32 mouse cellular contexts compared by ENCODE assay signal in the genomic region with DNA sequence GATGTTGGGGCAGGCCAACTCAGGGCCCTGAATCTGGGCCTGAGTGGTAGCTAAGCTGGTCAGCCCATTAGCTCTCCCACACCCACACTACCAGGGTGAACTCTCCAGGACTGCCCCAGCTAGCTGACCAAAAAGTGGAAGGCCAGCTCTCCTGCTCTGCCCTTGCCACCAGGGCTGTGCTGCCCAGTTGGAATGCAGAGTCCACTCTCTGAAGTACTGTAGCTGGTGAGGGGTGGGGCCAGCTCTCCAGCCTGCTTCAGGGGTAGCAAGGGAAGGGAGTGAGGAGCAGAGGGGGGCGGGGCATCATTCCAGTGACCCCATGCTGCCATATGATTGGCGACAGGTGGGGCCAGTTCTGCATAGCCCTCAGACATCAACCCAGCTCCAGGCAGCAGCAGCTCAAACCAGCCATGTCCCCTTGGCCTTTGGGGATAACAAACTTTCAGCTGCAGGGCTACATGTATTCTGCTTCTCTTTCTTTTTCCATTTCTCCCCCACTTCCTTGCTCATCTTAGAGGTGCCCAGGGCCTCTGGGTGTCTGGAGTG. TPM values are rescaled to one million over a fixed set of nuclear protein-coding genes. Genes with fewer than 3 reads are reported as not detected.
A peak's percentile ranks its signal among the peaks of the same experiment; 100 is the strongest.
DNase-seq lines count a peak whose midpoint lies in the region; ATAC-seq and TF ChIP-seq lines count a peak whose summit lies in the region.
"Had no signal": no experiment of that assay in that cellular context is flagged by ENCODE, and none has a peak within 500 bp of the region (broad histone marks: within the 10 kb centered on the region; RNA-seq: fewer than 3 reads in every experiment).

No protein-coding gene starts in this region.

- H3K4me2 ChIP-seq in kidney, embryonic 15.5 days, result no peak overlapping the region
- H3K4me2 ChIP-seq in stomach, embryonic 14.5 days (replicated peaks; ENCODE audit: low read depth, low read length), result no peak overlapping the region
- no peak overlapping the region for H3K4me2 ChIP-seq in stomach, postnatal 0 days (replicated peaks; ENCODE audit: low read depth)
- H3K4me2 ChIP-seq: forebrain, embryonic 15.5 days; heart, embryonic 12.5 days; hindbrain, embryonic 12.5 days; limb, embryonic 12.5 days; liver, embryonic 12.5 days; midbrain, embryonic 11.5 days had no signal

- H3K9me3 ChIP-seq in kidney, embryonic 15.5 days (replicated peaks), result no peaks in the 10 kb centered on the region
- H3K9me3 ChIP-seq in stomach, embryonic 14.5 days (ENCODE audit: control insufficient read depth, low read depth, low read length), result no peaks in the 10 kb centered on the region
- H3K9me3 ChIP-seq in stomach, postnatal 0 days (ENCODE audit: control insufficient read depth, low read length), result no peaks in the 10 kb centered on the region
- H3K9me3 ChIP-seq in limb, embryonic 10.5 days (replicated peaks), result no peaks in the 10 kb centered on the region
- H3K9me3 ChIP-seq: forebrain, embryonic 15.5 days; heart, embryonic 12.5 days; hindbrain, embryonic 12.5 days; limb, embryonic 12.5 days; liver, embryonic 12.5 days had no signal

- H3K4me1 ChIP-seq in kidney, embryonic 15.5 days, result no peaks in the 10 kb centered on the region
- H3K4me1 ChIP-seq in stomach, embryonic 14.5 days (ENCODE audit: control insufficient read depth, insufficient read depth, low read length), result no peaks in the 10 kb centered on the region
- H3K4me1 ChIP-seq in stomach, postnatal 0 days (replicated peaks; ENCODE audit: control insufficient read depth, insufficient read depth), result no peaks in the 10 kb centered on the region
- H3K4me1 ChIP-seq in limb, embryonic 10.5 days, result peaks cover 13% of the 10 kb centered on the region
- H3K4me1 ChIP-seq: forebrain, embryonic 15.5 days; heart, embryonic 12.5 days; hindbrain, embryonic 12.5 days; liver, embryonic 12.5 days had no signal

- H3K27me3 ChIP-seq in kidney, embryonic 15.5 days, result 0 out of 2 replicates have a peak, but pooled peaks cover 3% of the 10 kb centered on the region
- H3K27me3 ChIP-seq in stomach, embryonic 14.5 days (ENCODE audit: control insufficient read depth, insufficient read depth, low read length), result no peaks in the 10 kb centered on the region
- H3K27me3 ChIP-seq in stomach, postnatal 0 days (ENCODE audit: control insufficient read depth, insufficient read depth, low read length), result no peaks in the 10 kb centered on the region
- H3K27me3 ChIP-seq in limb, embryonic 10.5 days (ENCODE audit: low read depth, poor library complexity, severe bottlenecking), result peaks cover 8% of the 10 kb centered on the region; the same call in 1 of the 2 replicates
- H3K27me3 ChIP-seq: CH12.LX; forebrain, embryonic 15.5 days; heart, embryonic 12.5 days; hindbrain, embryonic 12.5 days had no signal

- WGBS in kidney, embryonic 15.5 days, result 43% methylated on average over 2 of the region's 2 CpGs
- 58% methylated on average over 2 of the region's 2 CpGs for WGBS in stomach, embryonic 14.5 days
- WGBS in stomach, postnatal 0 days, result 43% methylated on average over 1 of the region's 2 CpGs
- 47% methylated on average over 2 of the region's 2 CpGs for WGBS in limb, embryonic 10.5 days

- no peak for TF ChIP-seq CTCF in stomach, postnatal 0 days (IDR thresholded peaks at IDR 0.05; ENCODE audit: low read depth)

- H3K27ac ChIP-seq in kidney, embryonic 15.5 days, result no peak overlapping the region
- H3K27ac ChIP-seq in stomach, embryonic 14.5 days (ENCODE audit: low read length), result no peak overlapping the region
- no peak overlapping the region for H3K27ac ChIP-seq in stomach, postnatal 0 days (replicated peaks)
- peak overlapping the region; percentile 44; the same call in 1 of the 2 replicates for H3K27ac ChIP-seq in limb, embryonic 10.5 days
- H3K27ac ChIP-seq: forebrain, embryonic 15.5 days; hindbrain, embryonic 12.5 days; limb, embryonic 12.5 days; liver, embryonic 12.5 days had no signal

- H3K4me3 ChIP-seq in kidney, embryonic 15.5 days (replicated peaks), result no peak overlapping the region
- no peak overlapping the region for H3K4me3 ChIP-seq in stomach, embryonic 14.5 days (ENCODE audit: low read depth, low read length)
- no peak overlapping the region for H3K4me3 ChIP-seq in stomach, postnatal 0 days (ENCODE audit: low read depth, low read length)
- H3K4me3 ChIP-seq in limb, embryonic 10.5 days, result no peak overlapping the region
- H3K4me3 ChIP-seq: forebrain, embryonic 15.5 days; heart, embryonic 12.5 days; hindbrain, embryonic 12.5 days; limb, embryonic 12.5 days; liver, embryonic 12.5 days had no signal

- ATAC-seq in kidney, embryonic 15.5 days (replicated peaks; ENCODE audit: low FRiP score), result peak; percentile 52; the same call in 1 of the 2 replicates
- ATAC-seq in stomach, embryonic 14.5 days (ENCODE audit: insufficient number of reproducible peaks, insufficient read depth, low FRiP score, low read depth), result peak; percentile 42; the same call in 1 of the 2 replicates
- ATAC-seq in stomach, postnatal 0 days (ENCODE audit: low FRiP score, low TSS enrichment), result no peak
- no peak for ATAC-seq in megakaryocyte-erythroid progenitor cell, adult 5-6 weeks (replicated peaks; ENCODE audit: low FRiP score, low TSS enrichment, poor library complexity, severe bottlenecking)
- ATAC-seq: forebrain, embryonic 15.5 days; liver, embryonic 12.5 days had no signal

- no peaks in the 10 kb centered on the region for H3K36me3 ChIP-seq in kidney, embryonic 15.5 days
- H3K36me3 ChIP-seq in stomach, embryonic 14.5 days (ENCODE audit: control insufficient read depth, insufficient read depth, low read length), result no peaks in the 10 kb centered on the region
- H3K36me3 ChIP-seq in stomach, postnatal 0 days (ENCODE audit: control insufficient read depth, insufficient read depth, low read length), result no peaks in the 10 kb centered on the region
- no peaks in the 10 kb centered on the region for H3K36me3 ChIP-seq in limb, embryonic 10.5 days
- H3K36me3 ChIP-seq: forebrain, embryonic 15.5 days; heart, embryonic 12.5 days; hindbrain, embryonic 12.5 days; limb, embryonic 12.5 days; liver, embryonic 12.5 days had no signal

- no peak overlapping the region for H3K9ac ChIP-seq in kidney, embryonic 15.5 days
- H3K9ac ChIP-seq in stomach, embryonic 14.5 days (replicated peaks; ENCODE audit: low read depth, low read length), result no peak overlapping the region
- no peak overlapping the region for H3K9ac ChIP-seq in stomach, postnatal 0 days (ENCODE audit: low read length)
- H3K9ac ChIP-seq: forebrain, embryonic 15.5 days; heart, embryonic 12.5 days; hindbrain, embryonic 12.5 days; limb, embryonic 12.5 days; liver, embryonic 12.5 days had no signal

- no peak for DNase-seq in kidney, postnatal 14 days
- no peak for DNase-seq in stomach, postnatal 0 days (ENCODE audit: low spot score)
- no peak for DNase-seq in limb, embryonic 10.5 days (ENCODE audit: low spot score)
- DNase-seq in right cerebral cortex, postnatal 10 days (ENCODE audit: low spot score in 2 of 2), result no peak
- DNase-seq: adrenal gland, postnatal 10 days; cerebellum, adult 18-20 months; cerebellum, postnatal 36 days; embryo, embryonic 11 days; gastrocnemius, postnatal 10 days; kidney, adult 18-20 months; kidney, postnatal 36 days; layer of hippocampus, postnatal 36 days; lung, adult 18-20 months; right cerebral cortex, postnatal 4 days; thymus, postnatal 14 days had no signal

- no peak for TF ChIP-seq EP300 in stomach, postnatal 0 days (optimal IDR thresholded peaks at IDR 0.05)

RNA-seq across cellular contexts. Expression of gene Fam71b, which starts 13.7 kb away (rescaled TPM):
- polyA plus RNA-seq in kidney, embryonic 15.5 days (2015; fragmentation: Nextera tagmentation; extraction: Ambion mirVana), result not detected in 2 replicates
- polyA plus RNA-seq in stomach, embryonic 14.5 days (2014; fragmentation: Nextera tagmentation; extraction: Ambion mirVana), result not detected in 2 replicates
- not detected in 2 replicates for polyA plus RNA-seq in stomach, postnatal 0 days (2015; fragmentation: Nextera tagmentation; extraction: Ambion mirVana)
- not detected in 2 replicates for polyA plus RNA-seq in limb, embryonic 10.5 days (2016; fragmentation: Nextera tagmentation; extraction: Ambion mirVana)
- not detected in 2 replicates for total RNA-seq in megakaryocyte-erythroid progenitor cell, adult 5-6 weeks (2014; fragmentation: Nextera tagmentation)
- not detected in 2 replicates for total RNA-seq in megakaryocyte-erythroid progenitor cell, adult 5-6 weeks (2017)
- total RNA-seq: adrenal gland, postnatal 10 days; gastrocnemius, postnatal 10 days; granulocyte monocyte progenitor cell, adult 5-6 weeks; heart, postnatal 25 days; layer of hippocampus, adult 8-10 months; layer of hippocampus, postnatal 36 days; left cerebral cortex, postnatal 10 days; MEL; midbrain, postnatal 0 days had no signal
- polyA plus RNA-seq: embryonic facial prominence, embryonic 14.5 days; forebrain, embryonic 15.5 days; heart, embryonic 12.5 days; hindbrain, embryonic 12.5 days; limb, embryonic 12.5 days; liver, embryonic 12.5 days; midbrain, embryonic 11.5 days; midbrain, postnatal 0 days had no signal

RNA-seq across cellular contexts. Expression of gene Itk, which starts 20.8 kb away (rescaled TPM):
- 0.18 and 0.28 TPM in 2 replicates for polyA plus RNA-seq in kidney, embryonic 15.5 days (2015; fragmentation: Nextera tagmentation; extraction: Ambion mirVana)
- polyA plus RNA-seq in stomach, embryonic 14.5 days (2014; fragmentation: Nextera tagmentation; extraction: Ambion mirVana), result 0.07 and 0.22 TPM in 2 replicates
- polyA plus RNA-seq in stomach, postnatal 0 days (2015; fragmentation: Nextera tagmentation; extraction: Ambion mirVana), result 0.05 and 0.06 TPM in 2 replicates
- not detected in 2 replicates for polyA plus RNA-seq in limb, embryonic 10.5 days (2016; fragmentation: Nextera tagmentation; extraction: Ambion mirVana)
- total RNA-seq in megakaryocyte-erythroid progenitor cell, adult 5-6 weeks (2014; fragmentation: Nextera tagmentation), result 3.4 and 4.8 TPM in 2 replicates
- 1.7 and 1.8 TPM in 2 replicates for total RNA-seq in megakaryocyte-erythroid progenitor cell, adult 5-6 weeks (2017)
- total RNA-seq: MEL had no signal
- polyA plus RNA-seq: forebrain, embryonic 15.5 days; heart, embryonic 12.5 days; hindbrain, embryonic 12.5 days; limb, embryonic 12.5 days; liver, embryonic 12.5 days; midbrain, embryonic 11.5 days had no signal

RNA-seq across cellular contexts. Expression of gene Med7, which starts 26.6 kb away (rescaled TPM):
- polyA plus RNA-seq in kidney, embryonic 15.5 days (2015; fragmentation: Nextera tagmentation; extraction: Ambion mirVana), result 80.5 and 81.3 TPM in 2 replicates
- polyA plus RNA-seq in stomach, embryonic 14.5 days (2014; fragmentation: Nextera tagmentation; extraction: Ambion mirVana), result 71.4 and 75.0 TPM in 2 replicates
- 41.5 and 43.2 TPM in 2 replicates for polyA plus RNA-seq in stomach, postnatal 0 days (2015; fragmentation: Nextera tagmentation; extraction: Ambion mirVana)
- 93.7 and 97.6 TPM in 2 replicates for polyA plus RNA-seq in limb, embryonic 10.5 days (2016; fragmentation: Nextera tagmentation; extraction: Ambion mirVana)
- total RNA-seq in megakaryocyte-erythroid progenitor cell, adult 5-6 weeks (2014; fragmentation: Nextera tagmentation), result 121 and 124 TPM in 2 replicates
- total RNA-seq in megakaryocyte-erythroid progenitor cell, adult 5-6 weeks (2017), result 49.7 and 59.8 TPM in 2 replicates

RNA-seq across cellular contexts. Expression of gene Havcr2, which starts 44.6 kb away (rescaled TPM):
- 0.09 TPM in 1 of 2 replicates, not detected in the other for polyA plus RNA-seq in kidney, embryonic 15.5 days (2015; fragmentation: Nextera tagmentation; extraction: Ambion mirVana)
- 0.08 TPM in 1 of 2 replicates, not detected in the other for polyA plus RNA-seq in stomach, embryonic 14.5 days (2014; fragmentation: Nextera tagmentation; extraction: Ambion mirVana)
- 0.06 and 0.07 TPM in 2 replicates for polyA plus RNA-seq in stomach, postnatal 0 days (2015; fragmentation: Nextera tagmentation; extraction: Ambion mirVana)
- 0.13 TPM in 1 of 2 replicates, not detected in the other for polyA plus RNA-seq in limb, embryonic 10.5 days (2016; fragmentation: Nextera tagmentation; extraction: Ambion mirVana)
- 0.54 and 0.63 TPM in 2 replicates for total RNA-seq in megakaryocyte-erythroid progenitor cell, adult 5-6 weeks (2014; fragmentation: Nextera tagmentation)
- total RNA-seq in megakaryocyte-erythroid progenitor cell, adult 5-6 weeks (2017), result 0.52 and 1.4 TPM in 2 replicates
- polyA plus RNA-seq: limb, embryonic 12.5 days had no signal

Comparison
In these comparisons a context has a peak if more than half of its experiments do, and no peak if none do; other contexts are left out.
1. ATAC-seq: peak in kidney, embryonic 15.5 days (single experiment) and stomach, embryonic 14.5 days (single experiment); none in stomach, postnatal 0 days (single experiment) and megakaryocyte-erythroid progenitor cell, adult 5-6 weeks (single experiment).